Mouse (Mus musculus): ENCODE results near the gene Klhl5. TPM values are rescaled to one million over a fixed set of nuclear protein-coding genes. Genes with fewer than 3 reads are reported as not detected.

Gene Klhl5
- polyA plus RNA-seq, 1 experiment from 2014 or later: 6.9 TPM

DNA sequence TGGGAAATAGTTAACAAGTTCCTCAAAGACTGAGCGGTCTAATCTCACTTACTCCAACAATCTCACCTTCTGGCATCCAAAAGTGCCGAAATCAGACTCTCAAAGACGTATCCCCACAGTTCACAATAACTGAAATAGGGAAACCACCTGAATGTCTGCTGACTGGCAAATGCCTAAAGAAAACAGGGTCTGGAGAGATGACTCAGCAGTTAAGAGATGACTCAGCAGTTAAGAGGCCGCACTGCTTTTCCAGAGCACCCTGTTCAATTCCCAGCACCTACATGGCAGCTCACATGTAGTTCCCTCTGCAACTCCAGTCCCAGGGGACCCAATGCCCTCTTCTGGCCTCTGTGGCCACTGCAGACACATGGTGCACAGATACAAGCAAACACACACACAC lies 29.3 kb upstream of the Klhl5 start:
- H3K36me3 ChIP-seq: no peaks in the 10 kb centered on the region
- no peak overlapping the region for H3K4me3 ChIP-seq
- no peaks in the 10 kb centered on the region for H3K27me3 ChIP-seq (replicated peaks)
- no peak overlapping the region for H3K9ac ChIP-seq
- H3K9me3 ChIP-seq (replicated peaks): no peaks in the 10 kb centered on the region
- H3K4me1 ChIP-seq: 0 out of 2 replicates have a peak, but pooled peaks cover 3% of the 10 kb centered on the region
- H3K27ac ChIP-seq: no peak overlapping the region
- WGBS (ENCODE audit: insufficient replicate concordance): 72% methylated on average over 4 of the region's 4 CpGs
- ATAC-seq: no peak
- H3K4me2 ChIP-seq: no peak overlapping the region

DNA sequence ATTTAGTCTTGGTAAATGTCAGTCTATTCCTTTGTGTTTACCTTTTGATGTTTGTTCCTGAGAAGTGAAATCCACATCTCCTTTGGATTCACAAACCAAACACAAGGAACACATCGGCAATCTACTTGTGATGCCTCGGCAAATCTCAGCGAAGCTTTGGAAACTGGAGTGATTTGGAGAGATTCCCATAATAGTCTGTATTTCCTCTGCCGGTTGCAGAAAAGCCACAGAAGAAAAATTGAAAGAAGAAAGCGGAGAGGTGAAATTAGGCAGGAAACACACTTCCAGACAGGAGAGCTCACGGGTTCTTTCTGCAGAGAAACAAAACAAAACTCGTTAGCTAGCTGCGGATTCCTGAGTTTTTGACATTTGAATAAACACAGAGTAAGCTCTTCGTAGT lies 27.5 kb upstream of the Klhl5 start:
- H3K4me1 ChIP-seq: 0 out of 2 replicates have a peak, but pooled peaks cover 3% of the 10 kb centered on the region
- H3K9ac ChIP-seq: no peak overlapping the region
- no peaks in the 10 kb centered on the region for H3K36me3 ChIP-seq
- H3K27me3 ChIP-seq (replicated peaks): no peaks in the 10 kb centered on the region
- no peak overlapping the region for H3K4me2 ChIP-seq
- ATAC-seq: no peak
- H3K9me3 ChIP-seq (replicated peaks): no peaks in the 10 kb centered on the region
- H3K4me3 ChIP-seq: no peak overlapping the region
- WGBS (ENCODE audit: insufficient replicate concordance): 72% methylated on average over 9 of the region's 9 CpGs
- H3K27ac ChIP-seq: no peak overlapping the region

DNA sequence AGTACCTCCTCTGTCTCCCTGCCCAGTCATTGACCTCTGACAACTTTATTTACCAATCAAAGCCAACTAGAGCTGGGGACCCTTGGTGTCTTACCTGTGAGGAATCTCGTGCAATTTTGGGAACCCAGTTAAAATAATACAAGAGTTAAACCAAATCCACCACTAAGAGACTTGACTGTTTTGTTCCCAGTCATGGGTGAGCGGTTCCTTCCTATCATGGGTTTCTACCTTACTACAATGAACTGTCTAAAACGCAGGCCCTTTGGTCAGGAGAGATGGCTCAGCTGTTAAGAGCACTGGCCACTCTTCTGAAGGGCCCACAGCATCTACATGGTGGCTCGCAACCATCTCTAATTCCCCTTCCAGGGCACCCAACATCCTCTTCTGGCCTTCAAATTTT lies 25.5 kb upstream of the Klhl5 start:
- Histone ChIP-seq H3K4me2 (no peak overlapping the region), H3K9ac (no peak overlapping the region), H3K27ac (no peak overlapping the region), H3K9me3 (replicated peaks) (no peaks in the 10 kb centered on the region), H3K27me3 (replicated peaks) (no peaks in the 10 kb centered on the region), H3K4me3 (no peak overlapping the region), H3K4me1 (0 out of 2 replicates have a peak, but pooled peaks cover 3% of the 10 kb centered on the region), H3K36me3 (no peaks in the 10 kb centered on the region)
- no peak for ATAC-seq
- 66% methylated on average over 4 of the region's 4 CpGs for WGBS (ENCODE audit: insufficient replicate concordance)

DNA sequence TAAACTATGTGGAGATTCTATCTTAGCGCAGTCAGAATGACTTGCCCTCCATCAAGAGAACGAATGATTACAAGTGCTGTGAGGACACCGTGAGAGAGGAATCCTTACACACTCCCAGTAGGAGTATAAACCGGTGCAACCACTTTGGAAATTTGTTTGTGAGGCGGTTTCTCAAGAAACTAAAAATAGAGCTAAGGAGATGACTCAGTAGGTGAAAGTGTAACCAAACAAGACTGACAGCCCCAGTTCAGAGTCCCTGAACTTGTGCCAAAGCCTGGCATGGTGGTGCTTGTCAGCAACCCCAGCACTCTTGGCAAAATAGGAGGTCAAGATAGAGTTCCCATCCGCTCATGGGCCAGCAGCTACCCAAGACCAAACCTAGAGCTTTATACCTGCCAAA lies 20.8 kb upstream of the Klhl5 start:
- H3K27ac ChIP-seq: no peak overlapping the region
- no peak overlapping the region for H3K4me3 ChIP-seq
- no peaks in the 10 kb centered on the region for H3K4me1 ChIP-seq
- H3K36me3 ChIP-seq: no peaks in the 10 kb centered on the region
- H3K4me2 ChIP-seq: no peak overlapping the region
- WGBS (ENCODE audit: insufficient replicate concordance): 72% methylated on average over 6 of the region's 6 CpGs
- no peak overlapping the region for H3K9ac ChIP-seq
- ATAC-seq: no peak
- no peaks in the 10 kb centered on the region for H3K9me3 ChIP-seq (replicated peaks)
- H3K27me3 ChIP-seq (replicated peaks): no peaks in the 10 kb centered on the region

DNA sequence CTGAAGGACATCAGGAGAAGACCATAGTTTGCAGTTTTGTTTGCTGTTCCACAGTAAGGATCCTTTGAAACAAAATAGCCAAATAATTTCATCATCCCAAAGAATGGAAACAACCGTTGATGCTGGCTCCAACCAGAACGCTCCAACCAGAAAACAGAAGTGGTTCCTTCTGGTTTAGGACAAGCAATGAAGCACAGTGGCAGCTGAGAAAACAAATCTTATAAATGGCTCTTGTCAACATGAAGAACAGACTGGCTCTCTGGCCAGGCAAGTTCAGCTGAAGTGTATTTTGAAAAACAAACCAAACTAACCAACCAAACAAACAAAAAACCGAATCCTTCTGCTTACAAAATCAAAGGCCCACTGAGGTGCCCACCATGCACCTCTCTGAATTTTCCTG lies 17.6 kb upstream of the Klhl5 start:
- no peaks in the 10 kb centered on the region for H3K9me3 ChIP-seq (replicated peaks)
- no peak overlapping the region for H3K4me2 ChIP-seq
- WGBS (ENCODE audit: insufficient replicate concordance): 68% methylated on average over 3 of the region's 3 CpGs
- H3K4me3 ChIP-seq: no peak overlapping the region
- no peak overlapping the region for H3K9ac ChIP-seq
- no peak for ATAC-seq
- H3K4me1 ChIP-seq: no peaks in the 10 kb centered on the region
- no peaks in the 10 kb centered on the region for H3K36me3 ChIP-seq
- H3K27ac ChIP-seq: no peak overlapping the region
- no peaks in the 10 kb centered on the region for H3K27me3 ChIP-seq (replicated peaks)

DNA sequence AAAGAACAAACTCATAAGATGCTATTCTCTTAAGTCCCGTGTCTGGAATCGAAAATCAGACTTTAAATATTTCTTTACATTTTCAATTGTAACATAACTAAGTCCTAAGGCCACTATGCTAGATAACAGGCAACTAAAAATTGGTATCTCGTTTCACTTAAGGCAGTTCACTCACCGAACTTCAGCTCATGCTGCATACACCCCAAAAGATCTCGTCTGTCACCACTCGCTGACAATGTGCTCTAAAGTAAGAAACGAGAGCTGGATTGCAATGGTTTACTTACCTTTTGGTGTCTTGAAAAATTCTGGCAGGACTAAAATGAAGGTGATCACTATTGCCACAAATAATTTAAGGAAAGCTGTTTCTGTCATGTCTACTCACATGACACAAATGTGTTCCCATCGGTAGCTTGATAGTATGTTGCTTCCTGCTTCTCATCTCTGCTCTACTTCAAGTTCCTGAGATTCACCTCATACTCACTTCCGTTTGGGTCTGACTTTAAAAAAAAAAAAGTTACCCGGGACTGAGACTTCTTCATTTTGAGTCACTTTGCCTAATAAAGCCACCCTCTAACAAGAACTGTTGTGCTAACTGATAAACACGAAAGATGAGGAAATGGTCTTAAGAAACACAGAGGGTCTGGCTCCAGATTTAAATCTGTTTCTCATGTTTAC lies 16.0 kb upstream of the Klhl5 start:
- Histone ChIP-seq H3K4me1 (no peaks in the 10 kb centered on the region; the same call in 1 of the 2 replicates), H3K9me3 (replicated peaks) (no peaks in the 10 kb centered on the region), H3K9ac (no peak overlapping the region), H3K27me3 (replicated peaks) (no peaks in the 10 kb centered on the region), H3K4me2 (peak overlapping the region; percentile 27; the same call in 1 of the 2 replicates), H3K27ac (no peak overlapping the region), H3K36me3 (no peaks in the 10 kb centered on the region), H3K4me3 (no peak overlapping the region)
- 30% methylated on average over 11 of the region's 11 CpGs for WGBS (ENCODE audit: insufficient replicate concordance)
- ATAC-seq: no peak

DNA sequence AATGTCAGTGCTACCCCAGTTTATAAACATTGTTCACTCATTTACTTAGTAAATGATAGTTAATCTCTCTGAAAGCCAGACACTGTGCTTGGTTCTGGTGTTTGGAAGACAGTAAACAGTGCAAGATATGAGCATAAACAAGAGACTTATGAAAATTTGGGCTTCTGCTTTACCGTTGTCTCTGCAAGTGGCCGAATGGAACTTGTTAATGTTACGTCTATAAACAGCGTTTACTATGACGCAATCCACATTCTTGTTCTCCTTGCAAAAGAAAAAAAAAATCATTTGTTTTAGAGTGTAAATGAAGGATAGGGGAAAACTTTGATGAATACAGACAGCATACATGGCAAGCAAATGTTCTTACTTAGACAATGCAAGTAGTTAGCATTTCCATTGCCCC lies 15.4 kb upstream of the Klhl5 start, which contains the start of gene Tmem156:
Tmem156 (minus strand) TSS at position 212 of the 400 bp plus-strand sequence.
- H3K9me3 ChIP-seq (replicated peaks): no peaks in the 10 kb centered on the region
- H3K9ac ChIP-seq: no peak within 1 kb of the TSS
- no peak within 1 kb of the TSS for H3K4me3 ChIP-seq
- no peak for ATAC-seq
- 56% methylated on average over 5 of the region's 5 CpGs for WGBS (ENCODE audit: insufficient replicate concordance)
- no peaks in the 10 kb centered on the region; the same call in 1 of the 2 replicates for H3K4me1 ChIP-seq
- H3K27ac ChIP-seq: no peak within 1 kb of the TSS
- peak within 1 kb of the TSS; percentile 27; the same call in 1 of the 2 replicates for H3K4me2 ChIP-seq
- H3K27me3 ChIP-seq (replicated peaks): no peaks in the 10 kb centered on the region
- no peaks in the 10 kb centered on the region for H3K36me3 ChIP-seq

DNA sequence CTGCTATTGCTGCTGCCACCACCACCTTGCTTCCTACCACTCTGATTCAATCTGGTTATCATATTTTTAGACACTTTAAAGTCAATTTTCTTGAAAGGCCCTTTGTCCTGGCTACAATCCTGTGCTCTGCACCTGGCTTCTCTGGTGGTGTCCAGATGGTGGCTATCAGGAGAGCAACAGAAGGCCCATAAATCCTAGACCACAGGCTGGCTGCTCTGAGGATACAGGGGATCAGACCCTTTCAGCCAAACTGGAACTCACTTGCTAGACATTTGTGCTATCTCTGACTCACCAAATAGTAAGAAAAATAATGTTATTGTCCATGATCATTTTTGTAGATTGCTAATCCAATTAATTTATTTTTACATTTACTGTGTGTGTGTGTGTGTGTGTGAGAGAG lies 13.6 kb upstream of the Klhl5 start:
- Histone ChIP-seq H3K36me3 (no peaks in the 10 kb centered on the region), H3K4me2 (no peak overlapping the region), H3K9ac (no peak overlapping the region), H3K27me3 (replicated peaks) (0 out of 2 replicates have a peak, but pooled peaks cover 4% of the 10 kb centered on the region), H3K4me3 (no peak overlapping the region), H3K4me1 (no peaks in the 10 kb centered on the region; the same call in 1 of the 2 replicates), H3K27ac (no peak overlapping the region), H3K9me3 (replicated peaks) (no peaks in the 10 kb centered on the region)
- ATAC-seq: no peak

DNA sequence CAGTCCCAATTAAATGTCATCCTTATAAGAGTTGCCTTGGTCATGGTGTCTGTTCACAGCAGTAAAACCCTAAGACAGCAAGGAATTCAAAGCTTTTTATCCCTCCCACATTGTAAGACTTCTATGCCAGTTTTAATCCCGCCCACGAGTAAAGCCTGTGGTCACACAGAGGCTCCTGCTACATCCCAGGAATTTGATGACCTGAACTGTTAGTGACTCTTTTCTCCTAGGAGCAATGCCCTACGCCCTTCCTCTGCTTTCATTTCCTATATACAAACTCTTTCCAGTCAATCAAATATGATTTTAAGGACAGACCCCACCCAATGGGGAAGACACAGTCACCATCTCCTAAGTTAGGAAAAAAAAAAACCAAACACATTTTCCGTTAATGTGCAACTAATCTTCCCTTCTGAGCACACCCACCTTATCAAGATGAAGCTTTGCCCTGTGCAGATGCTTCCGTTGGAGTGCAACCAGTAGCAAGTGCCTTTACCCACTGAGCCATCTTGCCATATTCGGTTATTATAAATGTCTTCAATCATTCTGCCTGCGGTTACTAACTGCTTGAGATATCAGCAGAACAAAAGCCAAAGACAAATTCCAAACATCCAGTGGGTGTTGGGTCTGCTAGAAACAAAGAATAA lies 12.3 kb upstream of the Klhl5 start:
- no peaks in the 10 kb centered on the region; the same call in 1 of the 2 replicates for H3K4me1 ChIP-seq
- no peak overlapping the region for H3K4me2 ChIP-seq
- no peaks in the 10 kb centered on the region for H3K9me3 ChIP-seq (replicated peaks)
- H3K4me3 ChIP-seq: no peak overlapping the region
- no peak overlapping the region for H3K9ac ChIP-seq
- 59% methylated on average over 7 of the region's 7 CpGs for WGBS (ENCODE audit: insufficient replicate concordance)
- no peak overlapping the region for H3K27ac ChIP-seq
- H3K36me3 ChIP-seq: no peaks in the 10 kb centered on the region
- H3K27me3 ChIP-seq (replicated peaks): 0 out of 2 replicates have a peak, but pooled peaks cover 5% of the 10 kb centered on the region
- ATAC-seq: no peak

DNA sequence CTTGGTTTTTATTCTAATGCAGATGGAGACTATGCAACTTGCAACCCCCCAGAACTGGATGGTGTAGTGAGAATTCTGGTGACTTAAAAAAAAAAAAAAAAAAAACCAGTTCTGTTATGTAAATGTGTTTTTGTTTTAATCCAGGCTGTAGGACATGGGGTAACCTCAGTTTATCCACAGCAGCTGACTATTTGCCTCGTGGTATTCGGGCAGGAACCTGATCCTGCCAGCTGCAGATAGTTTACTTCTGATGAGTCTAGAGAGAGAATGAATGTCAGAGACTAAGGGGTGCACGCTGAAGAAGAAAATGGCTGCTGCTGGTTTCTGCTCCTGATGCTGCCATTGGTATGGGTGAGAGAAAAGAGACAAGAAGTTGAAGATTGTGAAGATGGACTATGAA lies 11.3 kb upstream of the Klhl5 start:
- Histone ChIP-seq H3K4me3 (no peak overlapping the region), H3K36me3 (no peaks in the 10 kb centered on the region), H3K4me2 (no peak overlapping the region), H3K27me3 (replicated peaks) (0 out of 2 replicates have a peak, but pooled peaks cover 5% of the 10 kb centered on the region), H3K9me3 (replicated peaks) (no peaks in the 10 kb centered on the region), H3K4me1 (peaks cover 3% of the 10 kb centered on the region), H3K27ac (no peak overlapping the region), H3K9ac (no peak overlapping the region)
- no peak for ATAC-seq
- 63% methylated on average over 3 of the region's 3 CpGs for WGBS (ENCODE audit: insufficient replicate concordance)

DNA sequence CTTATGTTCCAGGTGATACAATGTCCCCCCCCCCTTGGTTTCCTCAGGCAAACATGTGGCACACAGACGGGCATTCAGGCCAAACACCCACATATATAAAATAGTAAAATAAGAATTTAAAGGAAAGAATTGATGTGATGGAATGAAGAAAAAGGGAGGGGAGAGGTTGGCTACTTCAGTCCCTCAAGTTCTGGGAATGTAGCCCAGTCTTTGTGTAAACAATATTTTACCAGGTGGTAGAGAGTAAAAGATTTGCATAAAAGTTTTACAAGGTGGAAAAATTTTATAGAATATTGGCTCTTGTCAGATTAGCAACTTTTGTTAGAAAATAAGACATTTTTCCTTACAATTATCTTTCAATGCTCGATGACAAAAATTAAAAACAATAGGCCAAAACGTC lies 10.5 kb upstream of the Klhl5 start:
- H3K4me3 ChIP-seq: no peak overlapping the region
- H3K4me1 ChIP-seq: peaks cover 10% of the 10 kb centered on the region
- H3K4me2 ChIP-seq: no peak overlapping the region
- no peaks in the 10 kb centered on the region for H3K9me3 ChIP-seq (replicated peaks)
- no peaks in the 10 kb centered on the region for H3K36me3 ChIP-seq
- whole genome bisulfite sequencing (ENCODE audit: insufficient replicate concordance): 55% methylated on average over 3 of the region's 3 CpGs
- no peak overlapping the region for H3K27ac ChIP-seq
- ATAC-seq: no peak
- no peak overlapping the region for H3K9ac ChIP-seq
- H3K27me3 ChIP-seq (replicated peaks): 0 out of 2 replicates have a peak, but pooled peaks cover 5% of the 10 kb centered on the region

DNA sequence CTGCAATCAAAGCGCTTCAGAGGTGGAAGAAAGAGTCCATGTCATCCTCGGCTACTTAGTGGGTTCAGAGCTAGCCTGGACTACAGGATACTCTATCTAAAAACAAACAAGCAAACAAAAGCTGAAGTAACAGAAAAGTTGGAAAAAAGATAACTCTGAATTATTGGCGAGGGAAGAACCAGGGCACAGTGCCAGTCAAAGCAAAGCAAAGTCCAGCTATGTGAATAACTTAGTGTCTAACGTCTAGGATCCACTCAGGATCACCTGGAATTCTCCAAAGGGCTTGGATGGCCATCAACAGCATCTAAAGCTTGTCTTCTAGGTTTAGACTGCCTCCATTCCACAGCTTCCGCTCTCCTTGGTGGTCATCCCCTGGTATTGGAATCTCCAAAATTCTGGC lies 9.9 kb upstream of the Klhl5 start:
- Histone ChIP-seq H3K9ac (no peak overlapping the region), H3K27me3 (replicated peaks) (0 out of 2 replicates have a peak, but pooled peaks cover 5% of the 10 kb centered on the region), H3K27ac (no peak overlapping the region), H3K4me3 (no peak overlapping the region), H3K36me3 (no peaks in the 10 kb centered on the region), H3K4me1 (peaks cover 17% of the 10 kb centered on the region), H3K4me2 (no peak overlapping the region), H3K9me3 (replicated peaks) (no peaks in the 10 kb centered on the region)
- no peak for ATAC-seq
- 65% methylated on average over 5 of the region's 5 CpGs for WGBS (ENCODE audit: insufficient replicate concordance)

Measured in liver, embryonic 12.5 days (tissue).